Comparison of ENCODE assay signal across 10 mouse cellular contexts in genomic region chr4:155821025-155821424, GRCm38 (mm10). TPM values are rescaled to one million over a fixed set of nuclear protein-coding genes. Genes with fewer than 3 reads are reported as not detected.
DNase-seq lines count a peak whose midpoint lies in the region; ATAC-seq and TF ChIP-seq lines count a peak whose summit lies in the region.
"Had no signal": no experiment of that assay in that cellular context is flagged by ENCODE, and none has a peak within 500 bp of the region (broad histone marks: within the 10 kb centered on the region; RNA-seq: fewer than 3 reads in every experiment).

No protein-coding gene starts in this region.

- no peak overlapping the region for H3K4me3 ChIP-seq in heart, postnatal 0 days (ENCODE audit: low read depth, low read length)
- H3K4me3 ChIP-seq in lung, adult 2 months (replicated peaks; ENCODE audit: extremely low read depth, low read depth, low read length) = no peak overlapping the region
- H3K4me3 ChIP-seq: forebrain, embryonic 12.5 days; midbrain, embryonic 12.5 days had no signal

- intact Hi-C loops in heart, postnatal 36 days (cut with DNase I) = no loop called here

- H3K27ac ChIP-seq in heart, postnatal 0 days (ENCODE audit: low read depth) = no peak overlapping the region
- H3K27ac ChIP-seq: forebrain, embryonic 12.5 days; midbrain, embryonic 12.5 days had no signal

- no peaks in the 10 kb centered on the region for H3K9me3 ChIP-seq in heart, postnatal 0 days (replicated peaks; ENCODE audit: control insufficient read depth, low read length)
- H3K9me3 ChIP-seq: forebrain, embryonic 12.5 days; midbrain, embryonic 12.5 days had no signal

- H3K4me2 ChIP-seq in heart, postnatal 0 days (ENCODE audit: low read depth, low read length) = no peak overlapping the region
- H3K4me2 ChIP-seq: forebrain, embryonic 12.5 days; midbrain, embryonic 12.5 days had no signal

- no peaks in the 10 kb centered on the region for H3K4me1 ChIP-seq in heart, postnatal 0 days (ENCODE audit: control insufficient read depth, insufficient read depth)
- H3K4me1 ChIP-seq in lung, adult 2 months (ENCODE audit: control insufficient read depth, insufficient read depth, low read length) = no peaks in the 10 kb centered on the region
- H3K4me1 ChIP-seq: forebrain, embryonic 12.5 days; midbrain, embryonic 12.5 days had no signal

- H3K36me3 ChIP-seq in heart, postnatal 0 days (replicated peaks; ENCODE audit: control insufficient read depth, insufficient read depth, low read length) = peaks cover 96% of the 10 kb centered on the region

- TF ChIP-seq CTCF in heart, postnatal 0 days (IDR thresholded peaks at IDR 0.05; ENCODE audit: low read depth) = peak; percentile 25
- TF ChIP-seq CTCF in lung, adult 2 months (IDR thresholded peaks at IDR 0.05; ENCODE audit: insufficient read depth, low read length) = no peak

- DNase-seq in heart, postnatal 0 days (ENCODE audit: low spot score) = no peak
- no peak for DNase-seq in heart, postnatal 36 days
- peak; percentile 56 for DNase-seq in lung, postnatal 10 days
- DNase-seq in lung, adult 2 months = no peak
- peak; percentile 67 for DNase-seq in ZHBTc4 (ENCODE audit: low read depth, low spot score)
- DNase-seq in retina, embryonic 14.5 days (ENCODE audit: low spot score) = peak; percentile 64
- DNase-seq in left cerebral cortex, adult 18-20 months (ENCODE audit: low spot score in 2 of 2) = no peak
- no peak for DNase-seq in neural tube, embryonic 10.5 days (ENCODE audit: extremely low spot score, low spot score)

- H3K27me3 ChIP-seq in heart, postnatal 0 days (ENCODE audit: control insufficient read depth, insufficient read depth, low read length) = no peaks in the 10 kb centered on the region
- H3K27me3 ChIP-seq: forebrain, embryonic 12.5 days; midbrain, embryonic 12.5 days had no signal

- WGBS in heart, postnatal 0 days = 68% methylated on average over 7 of the region's 7 CpGs
- WGBS in lung, adult 2 months = 69% methylated on average over 7 of the region's 7 CpGs

- TF ChIP-seq EP300 in heart, postnatal 0 days (IDR thresholded peaks at IDR 0.05; ENCODE audit: low read depth) = no peak

- no peak overlapping the region for H3K9ac ChIP-seq in heart, postnatal 0 days (replicated peaks; ENCODE audit: low read depth, low read length)
- H3K9ac ChIP-seq: forebrain, embryonic 12.5 days; midbrain, embryonic 12.5 days had no signal

- no peak for TF ChIP-seq POLR2A in lung, adult 2 months (IDR thresholded peaks at IDR 0.05; ENCODE audit: borderline replicate concordance, extremely low read depth, low read depth, low read length)

- no peak for ATAC-seq in heart, postnatal 0 days (ENCODE audit: insufficient read depth, low read depth)

RNA-seq across cellular contexts. Expression of gene Ccnl2, which starts 8.7 kb away (rescaled TPM):
- total RNA-seq in heart, postnatal 0 days (2014; rRNA removed; ENCODE audit: low replicate concordance) = 58.7 and 80.7 TPM in 2 replicates
- 79.6 and 83.0 TPM in 2 replicates for polyA plus RNA-seq in heart, postnatal 0 days (2015; fragmentation: Nextera tagmentation; extraction: Ambion mirVana)
- total RNA-seq in heart, postnatal 36 days (2021) = 10 to 100 TPM; 31.0 to 34.0 TPM
- polyA plus RNA-seq in lung, adult 2 months (2012; rRNA removed) = 59.8 and 62.5 TPM in 2 replicates
- 10 to 100 TPM; 60.1 to 65.5 TPM for total RNA-seq in left cerebral cortex, adult 18-20 months (2021)

RNA-seq across cellular contexts. Expression of gene Aurkaip1, which starts 10.0 kb away (rescaled TPM):
- 122 and 146 TPM in 2 replicates for total RNA-seq in heart, postnatal 0 days (2014; rRNA removed; ENCODE audit: low replicate concordance)
- polyA plus RNA-seq in heart, postnatal 0 days (2015; fragmentation: Nextera tagmentation; extraction: Ambion mirVana) = 155 TPM in 2 replicates
- total RNA-seq in heart, postnatal 36 days (2021) = 100 to 1,000 TPM; 114 to 116 TPM
- polyA plus RNA-seq in lung, adult 2 months (2012; rRNA removed) = 120 and 151 TPM in 2 replicates
- 100 to 1,000 TPM; 103 to 110 TPM for total RNA-seq in left cerebral cortex, adult 18-20 months (2021)

RNA-seq across cellular contexts. Expression of gene Mrpl20, which starts 18.3 kb away (rescaled TPM):
- 32.2 and 91.4 TPM in 2 replicates for total RNA-seq in heart, postnatal 0 days (2014; rRNA removed; ENCODE audit: low replicate concordance)
- polyA plus RNA-seq in heart, postnatal 0 days (2015; fragmentation: Nextera tagmentation; extraction: Ambion mirVana) = 188 and 207 TPM in 2 replicates
- 10 to 100 TPM; 77.8 to 81.1 TPM for total RNA-seq in heart, postnatal 36 days (2021)
- 36.9 and 40.0 TPM in 2 replicates for polyA plus RNA-seq in lung, adult 2 months (2012; rRNA removed)
- total RNA-seq in left cerebral cortex, adult 18-20 months (2021) = 10 to 100 TPM; 84.9 to 89.4 TPM

RNA-seq across cellular contexts. Expression of gene Mxra8, which starts 18.5 kb away (rescaled TPM):
- total RNA-seq in heart, postnatal 0 days (2014; rRNA removed; ENCODE audit: low replicate concordance) = 99.5 and 113 TPM in 2 replicates
- polyA plus RNA-seq in heart, postnatal 0 days (2015; fragmentation: Nextera tagmentation; extraction: Ambion mirVana) = 57.8 and 62.6 TPM in 2 replicates
- total RNA-seq in heart, postnatal 36 days (2021) = 10 to 100 TPM; 27.4 to 33.7 TPM
- 994 and 1,263 TPM in 2 replicates for polyA plus RNA-seq in lung, adult 2 months (2012; rRNA removed)
- total RNA-seq in left cerebral cortex, adult 18-20 months (2021) = 1 to 10 TPM; 6.2 to 7.3 TPM

RNA-seq across cellular contexts. Expression of gene Dvl1, which starts 26.2 kb away (rescaled TPM):
- total RNA-seq in heart, postnatal 0 days (2014; rRNA removed; ENCODE audit: low replicate concordance) = 49.5 and 76.4 TPM in 2 replicates
- polyA plus RNA-seq in heart, postnatal 0 days (2015; fragmentation: Nextera tagmentation; extraction: Ambion mirVana) = 2.8 and 2.9 TPM in 2 replicates
- total RNA-seq in heart, postnatal 36 days (2021) = 10 to 100 TPM; 46.2 to 54.2 TPM
- polyA plus RNA-seq in lung, adult 2 months (2012; rRNA removed) = 128 and 159 TPM in 2 replicates
- total RNA-seq in left cerebral cortex, adult 18-20 months (2021) = 10 to 100 TPM; 88.0 to 96.3 TPM

Comparison
In these comparisons a context has a peak if more than half of its experiments do, and no peak if none do; other contexts are left out.
1. DNase-seq: peak in lung, postnatal 10 days (single experiment), ZHBTc4 (single experiment) and retina, embryonic 14.5 days (single experiment); none in heart, postnatal 0 days (single experiment), heart, postnatal 36 days (0 of 2), lung, adult 2 months (single experiment), left cerebral cortex, adult 18-20 months (0 of 2) and neural tube, embryonic 10.5 days (single experiment).